Mouse (Mus musculus) neutrophil, adult 59 days (primary cell): Measurements from ENCODE around the gene Acsbg1. TPM values are rescaled to one million over a fixed set of nuclear protein-coding genes. Genes with fewer than 3 reads are reported as not detected.

Source experiments
- total RNA-seq, 2 experiments: library from RNA; stranded (reverse); gene quantifications; 1 replicate in 1 of 2; 2 replicates in 1 of 2; pipeline ENCODE4 v1.2.4; 2023

The Acsbg1 gene
- total RNA-seq: under 1 TPM in 1 of 2 experiments, not detected in 1; 0.84 TPM

GRCm38 (mm10) chr9:54661605-54662377 lies at the start of gene Acsbg1:
Acsbg1 (minus strand) TSS chr9:54661870.

GRCm38 (mm10) chr9:54698318-54699086 lies 36.8 kb upstream of the Acsbg1 start, which contains the start of gene Dnaja4:
Dnaja4 (plus strand) TSS chr9:54698873.

GRCm38 (mm10) chr9:54586199-54587061 lies 75.2 kb downstream of the Acsbg1 start, which contains the start of gene Idh3a:
Idh3a (plus strand) TSS chr9:54586334.

GRCm38 (mm10) chr9:54559771-54560471 lies 101.7 kb downstream of the Acsbg1 start, which contains the start of gene Cib2:
Cib2 (minus strand) TSS chr9:54560218.

Other genes starting within 250 kb of the Acsbg1 start
- gene Dmxl2, start 160.2 kb downstream of the Acsbg1 start, total RNA-seq: 100 to 1,000 TPM; 111 to 116 TPM
- gene Sh2d7, start 122.9 kb downstream of the Acsbg1 start, total RNA-seq: not detected
- gene Cib2, start 101.7 kb downstream of the Acsbg1 start, total RNA-seq: 10 to 100 TPM; 12.3 to 18.7 TPM
- 10 to 100 TPM; 17.0 to 21.1 TPM for gene Idh3a, start 75.5 kb downstream of the Acsbg1 start, total RNA-seq
- gene Dnaja4, start 37.0 kb upstream of the Acsbg1 start, total RNA-seq: 1 to 10 TPM; 1.7 to 3.2 TPM
- gene Wdr61, start 72.6 kb upstream of the Acsbg1 start, total RNA-seq: 10 to 100 TPM; 30.3 to 33.8 TPM
- gene Crabp1, start 102.9 kb upstream of the Acsbg1 start, total RNA-seq: not detected
- gene Ireb2, start 201.9 kb upstream of the Acsbg1 start, total RNA-seq: 10 to 100 TPM; 31.5 to 39.6 TPM